Mouse (Mus musculus): ENCODE results near the gene Mef2d.

- TF ChIP-seq TAL1 (IDR thresholded peaks at IDR 0.05; ENCODE audit: low read length): no peak
- no peak for TF ChIP-seq GATA1 (IDR thresholded peaks at IDR 0.05; ENCODE audit: low read length)
Observed at GRCm38 (mm10) chr3:88205563-88206491, 63.7 kb downstream of the Mef2d start.
